Mouse (Mus musculus) retina, adult 2 months (tissue): ENCODE measurements around the gene Gja1.
"Not testable (repeated sequence)": the region's sequence is repeated elsewhere in the genome, so short reads cannot be mapped to it uniquely, and the experiment has no call there.

Experiments
- DNase-seq: peaks from one replicate; pipeline ENCODE4 v3.0.0-alpha.2; 2012; ENCODE audit warnings: low read depth, low spot score

Gja1 gene

GRCm38 (mm10) chr10:56377097-56377965, at the start of gene Gja1:
Gene Gja1 (plus strand): TSS chr10:56377330.
- DNase-seq = no peak

GRCm38 (mm10) chr10:56338851-56339489, 38.2 kb upstream of the Gja1 start:
- peak; percentile 48 for DNase-seq

- DNase-seq = no peak
Observed at GRCm38 (mm10) chr10:56360472-56360871, 16.7 kb upstream of the Gja1 start.

GRCm38 (mm10) chr10:56369073-56369472, 8.1 kb upstream of the Gja1 start:
- DNase-seq = no peak

- no peak for DNase-seq
Observed at GRCm38 (mm10) chr10:56373021-56373720, 4.0 kb upstream of the Gja1 start.

GRCm38 (mm10) chr10:56374169-56374568, 3.0 kb upstream of the Gja1 start:
- DNase-seq = no peak

GRCm38 (mm10) chr10:56375906-56376468, 1.1 kb upstream of the Gja1 start:
- DNase-seq = no peak

GRCm38 (mm10) chr10:56377966-56378647, 977 bp downstream of the Gja1 start:
- no peak for DNase-seq

GRCm38 (mm10) chr10:56378648-56379254, 1.6 kb downstream of the Gja1 start:
- DNase-seq = no peak

- DNase-seq = no peak
Observed at GRCm38 (mm10) chr10:56379720-56380119, 2.6 kb downstream of the Gja1 start.

- DNase-seq = no peak
Observed at GRCm38 (mm10) chr10:56385195-56386109, 8.3 kb downstream of the Gja1 start.

- no peak for DNase-seq
Observed at GRCm38 (mm10) chr10:56393095-56393784, 16.1 kb downstream of the Gja1 start.

- not testable (repeated sequence) for DNase-seq
Observed at GRCm38 (mm10) chr10:56393815-56394417, 16.8 kb downstream of the Gja1 start.

- DNase-seq = no peak
Observed at GRCm38 (mm10) chr10:56397875-56398274, 20.7 kb downstream of the Gja1 start.

GRCm38 (mm10) chr10:56398310-56398709, 21.2 kb downstream of the Gja1 start:
- DNase-seq = no peak

GRCm38 (mm10) chr10:56401396-56401795, 24.3 kb downstream of the Gja1 start:
- DNase-seq = not testable (repeated sequence)

- no peak for DNase-seq
Observed at GRCm38 (mm10) chr10:56405934-56406333, 28.8 kb downstream of the Gja1 start.

GRCm38 (mm10) chr10:56406386-56407130, 29.4 kb downstream of the Gja1 start:
- no peak for DNase-seq
